Mouse (Mus musculus): Measurements from ENCODE around the gene Znhit6. TPM values are rescaled to one million over a fixed set of nuclear protein-coding genes. Genes with fewer than 3 reads are reported as not detected.
A peak's percentile ranks its signal among the peaks of the same experiment; 100 is the strongest.

The Znhit6 gene
- polyA plus RNA-seq, 1 experiment = 11.7 TPM

- Histone ChIP-seq H3K4me1 (ENCODE audit: control insufficient read depth, insufficient read depth, low read length) (peaks cover 2% of the 10 kb centered on the region; the same call in 1 of the 2 replicates), H3K4me3 (ENCODE audit: insufficient read depth, low read length) (peak overlapping the region; percentile 41), H3K27ac (ENCODE audit: insufficient read depth, low read length) (0 out of 2 replicates have a peak overlapping the region, but pooled peaks have one; percentile 42)
- TF ChIP-seq CTCF (IDR thresholded peaks at IDR 0.05; ENCODE audit: extremely low read depth, insufficient read depth, low read length) (no peak), POLR2A (IDR thresholded peaks at IDR 0.05; ENCODE audit: extremely low read depth, insufficient read depth, low read length) (no peak)
These were observed 73.2 kb downstream of the Znhit6 start for GRCm38 (mm10) chr3:145648991-145649851.

GRCm38 (mm10) chr3:145649852-145650202, 73.8 kb downstream of the Znhit6 start, which contains the start of gene Ccn1:
TSS of gene Ccn1 (minus strand) at chr3:145649981.
- Histone ChIP-seq H3K4me3 (ENCODE audit: insufficient read depth, low read length) (peak within 1 kb of the TSS; percentile 41), H3K27ac (ENCODE audit: insufficient read depth, low read length) (peak within 1 kb of the TSS; percentile 53; the same call in 1 of the 2 replicates), H3K4me1 (ENCODE audit: control insufficient read depth, insufficient read depth, low read length) (peaks cover 2% of the 10 kb centered on the region; the same call in 1 of the 2 replicates)
- TF ChIP-seq CTCF (IDR thresholded peaks at IDR 0.05; ENCODE audit: extremely low read depth, insufficient read depth, low read length) (no peak), POLR2A (IDR thresholded peaks at IDR 0.05; ENCODE audit: extremely low read depth, insufficient read depth, low read length) (peak; percentile 79)

GRCm38 (mm10) chr3:145650298-145651011, 74.5 kb downstream of the Znhit6 start:
- Histone ChIP-seq H3K27ac (ENCODE audit: insufficient read depth, low read length) (peak overlapping the region; percentile 53; the same call in 1 of the 2 replicates), H3K4me1 (ENCODE audit: control insufficient read depth, insufficient read depth, low read length) (peaks cover 2% of the 10 kb centered on the region; the same call in 1 of the 2 replicates), H3K4me3 (ENCODE audit: insufficient read depth, low read length) (peak overlapping the region; percentile 41)
- TF ChIP-seq CTCF (IDR thresholded peaks at IDR 0.05; ENCODE audit: extremely low read depth, insufficient read depth, low read length) = no peak
- no peak for TF ChIP-seq POLR2A (IDR thresholded peaks at IDR 0.05; ENCODE audit: extremely low read depth, insufficient read depth, low read length)

GRCm38 (mm10) chr3:145651029-145651977, 75.3 kb downstream of the Znhit6 start:
- Histone ChIP-seq H3K4me1 (ENCODE audit: control insufficient read depth, insufficient read depth, low read length) (peaks cover 2% of the 10 kb centered on the region; the same call in 1 of the 2 replicates), H3K4me3 (ENCODE audit: insufficient read depth, low read length) (no peak overlapping the region; the same call in 1 of the 2 replicates), H3K27ac (ENCODE audit: insufficient read depth, low read length) (no peak overlapping the region)
- no peak for TF ChIP-seq POLR2A (IDR thresholded peaks at IDR 0.05; ENCODE audit: extremely low read depth, insufficient read depth, low read length)
- TF ChIP-seq CTCF (IDR thresholded peaks at IDR 0.05; ENCODE audit: extremely low read depth, insufficient read depth, low read length) = no peak

- H3K4me1 ChIP-seq (ENCODE audit: control insufficient read depth, insufficient read depth, low read length) = peaks cover 2% of the 10 kb centered on the region; the same call in 1 of the 2 replicates
- H3K27ac ChIP-seq (ENCODE audit: insufficient read depth, low read length) = no peak overlapping the region
- peak overlapping the region; percentile 40; the same call in 1 of the 2 replicates for H3K4me3 ChIP-seq (ENCODE audit: insufficient read depth, low read length)
- TF ChIP-seq POLR2A (IDR thresholded peaks at IDR 0.05; ENCODE audit: extremely low read depth, insufficient read depth, low read length) (no peak), CTCF (IDR thresholded peaks at IDR 0.05; ENCODE audit: extremely low read depth, insufficient read depth, low read length) (no peak)
These were observed 75.9 kb downstream of the Znhit6 start for GRCm38 (mm10) chr3:145651978-145652321.

- TF ChIP-seq CTCF (IDR thresholded peaks at IDR 0.05; ENCODE audit: extremely low read depth, insufficient read depth, low read length) = no peak
- no peak for TF ChIP-seq POLR2A (IDR thresholded peaks at IDR 0.05; ENCODE audit: extremely low read depth, insufficient read depth, low read length)
- Histone ChIP-seq H3K27ac (ENCODE audit: insufficient read depth, low read length) (peak overlapping the region; percentile 11; the same call in 1 of the 2 replicates), H3K4me1 (ENCODE audit: control insufficient read depth, insufficient read depth, low read length) (peaks cover 2% of the 10 kb centered on the region; the same call in 1 of the 2 replicates)
These were observed 76.5 kb downstream of the Znhit6 start for GRCm38 (mm10) chr3:145652322-145653131.

GRCm38 (mm10) chr3:145653191-145653940, 77.4 kb downstream of the Znhit6 start:
- H3K27ac ChIP-seq (ENCODE audit: insufficient read depth, low read length) = peak overlapping the region; percentile 11; the same call in 1 of the 2 replicates
- peak overlapping the region; percentile 40 for H3K4me3 ChIP-seq (ENCODE audit: insufficient read depth, low read length)
- TF ChIP-seq POLR2A (IDR thresholded peaks at IDR 0.05; ENCODE audit: extremely low read depth, insufficient read depth, low read length) = no peak
- TF ChIP-seq CTCF (IDR thresholded peaks at IDR 0.05; ENCODE audit: extremely low read depth, insufficient read depth, low read length) = no peak
- H3K4me1 ChIP-seq (ENCODE audit: control insufficient read depth, insufficient read depth, low read length) = peaks cover 2% of the 10 kb centered on the region; the same call in 1 of the 2 replicates

More at GRCm38 (mm10) chr3:145652322-145653131, 76.5 kb downstream of the Znhit6 start:
- peak overlapping the region; percentile 40 for H3K4me3 ChIP-seq (ENCODE audit: insufficient read depth, low read length)
